8 mouse cellular contexts compared by ENCODE assay signal in the genomic region with DNA sequence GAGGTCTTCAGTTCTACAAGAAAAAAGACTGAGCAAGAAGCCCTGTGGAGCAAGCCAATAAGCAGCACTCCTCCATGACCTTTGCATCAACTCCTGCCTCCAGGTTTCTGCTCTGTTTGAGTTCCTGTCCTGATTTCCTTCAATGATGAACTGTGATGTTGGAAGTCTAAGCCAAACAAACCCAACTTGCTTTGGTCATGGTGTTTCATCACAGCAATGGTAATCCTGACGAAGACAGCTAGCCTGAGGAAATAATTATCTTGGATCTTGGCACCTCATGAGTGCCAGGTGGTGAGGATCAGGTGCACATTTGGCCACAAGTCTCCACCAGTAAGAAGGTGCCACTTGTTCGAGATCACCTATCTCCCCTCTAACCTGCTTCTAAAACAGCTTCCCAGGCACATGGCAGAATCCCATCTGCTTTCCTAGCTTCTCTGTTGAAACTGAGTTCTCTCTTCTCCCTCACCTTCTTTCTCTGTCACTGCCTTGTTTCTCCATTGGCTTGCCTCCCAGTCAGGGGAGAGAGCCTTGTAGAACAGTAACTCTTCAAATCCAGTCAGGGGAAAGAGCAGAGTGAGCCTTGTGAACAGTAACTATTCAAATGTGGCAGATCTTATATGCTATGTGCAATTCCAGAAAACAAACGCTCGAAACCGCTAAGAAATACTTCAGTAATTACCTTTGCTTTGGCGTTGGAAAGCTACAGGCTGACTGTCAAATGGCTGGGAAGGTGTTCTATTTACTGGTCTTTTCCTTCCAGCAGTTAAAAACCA. TPM values are rescaled to one million over a fixed set of nuclear protein-coding genes. Genes with fewer than 3 reads are reported as not detected.
A peak's percentile ranks its signal among the peaks of the same experiment; 100 is the strongest.
DNase-seq lines count a peak whose midpoint lies in the region; ATAC-seq lines count a peak whose summit lies in the region.

A gene (minus strand): TSS at position 723 of the 773 bp plus-strand sequence.

- H3K27me3 ChIP-seq in hindbrain, embryonic 12.5 days = no peaks in the 10 kb centered on the region
- H3K27me3 ChIP-seq in hindbrain, embryonic 16.5 days (replicated peaks; ENCODE audit: control insufficient read depth, insufficient read depth, low read length) = no peaks in the 10 kb centered on the region
- no peaks in the 10 kb centered on the region for H3K27me3 ChIP-seq in liver, embryonic 15.5 days

- ATAC-seq in hindbrain, embryonic 12.5 days (ENCODE audit: low FRiP score) = no peak
- no peak for ATAC-seq in hindbrain, embryonic 16.5 days
- ATAC-seq in liver, embryonic 15.5 days (ENCODE audit: insufficient read depth) = no peak
- no peak for ATAC-seq in cerebellum, adult (ENCODE audit: insufficient number of reproducible peaks, low FRiP score, low TSS enrichment)

- H3K9me3 ChIP-seq in hindbrain, embryonic 12.5 days (replicated peaks) = no peaks in the 10 kb centered on the region
- H3K9me3 ChIP-seq in hindbrain, embryonic 16.5 days (ENCODE audit: control insufficient read depth, low read length) = no peaks in the 10 kb centered on the region
- no peaks in the 10 kb centered on the region for H3K9me3 ChIP-seq in liver, embryonic 15.5 days (replicated peaks)

- H3K27ac ChIP-seq in hindbrain, embryonic 12.5 days = no peak within 1 kb of the TSS
- no peak within 1 kb of the TSS for H3K27ac ChIP-seq in hindbrain, embryonic 16.5 days (ENCODE audit: low read depth, low read length)
- no peak within 1 kb of the TSS for H3K27ac ChIP-seq in liver, embryonic 15.5 days (replicated peaks)

- no peak within 1 kb of the TSS for H3K4me3 ChIP-seq in hindbrain, embryonic 12.5 days
- no peak within 1 kb of the TSS for H3K4me3 ChIP-seq in hindbrain, embryonic 16.5 days (ENCODE audit: low read length)
- H3K4me3 ChIP-seq in liver, embryonic 15.5 days (replicated peaks) = no peak within 1 kb of the TSS

- H3K9ac ChIP-seq in hindbrain, embryonic 12.5 days = no peak within 1 kb of the TSS
- H3K9ac ChIP-seq in hindbrain, embryonic 16.5 days (ENCODE audit: low read depth, low read length) = no peak within 1 kb of the TSS
- no peak within 1 kb of the TSS for H3K9ac ChIP-seq in liver, embryonic 15.5 days

- H3K4me1 ChIP-seq in hindbrain, embryonic 12.5 days = no peaks in the 10 kb centered on the region
- H3K4me1 ChIP-seq in hindbrain, embryonic 16.5 days (ENCODE audit: control insufficient read depth, insufficient read depth, low read depth, low read length) = no peaks in the 10 kb centered on the region
- 0 out of 2 replicates have a peak, but pooled peaks cover 6% of the 10 kb centered on the region for H3K4me1 ChIP-seq in liver, embryonic 15.5 days (replicated peaks)

- DNase-seq in adrenal gland, adult 2 months = no peak
- DNase-seq in gonadal fat pad, adult 2 months (ENCODE audit: low read depth) = peak; percentile 75
- no peak for DNase-seq in cerebellum, postnatal 25 days
- no peak for DNase-seq in left cerebral cortex, adult 8-10 months (ENCODE audit: low spot score in 2 of 2)

- no peaks in the 10 kb centered on the region for H3K36me3 ChIP-seq in hindbrain, embryonic 12.5 days
- no peaks in the 10 kb centered on the region for H3K36me3 ChIP-seq in hindbrain, embryonic 16.5 days (ENCODE audit: control insufficient read depth, insufficient read depth, low read length)
- H3K36me3 ChIP-seq in liver, embryonic 15.5 days (replicated peaks) = no peaks in the 10 kb centered on the region

- WGBS in hindbrain, embryonic 12.5 days = 89% methylated on average over 6 of the region's 6 CpGs
- WGBS in hindbrain, embryonic 16.5 days = 91% methylated on average over 6 of the region's 6 CpGs
- 73% methylated on average over 6 of the region's 6 CpGs for WGBS in liver, embryonic 15.5 days (ENCODE audit: insufficient replicate concordance)

- H3K4me2 ChIP-seq in hindbrain, embryonic 12.5 days (replicated peaks) = no peak within 1 kb of the TSS
- no peak within 1 kb of the TSS for H3K4me2 ChIP-seq in hindbrain, embryonic 16.5 days (ENCODE audit: low read length)
- no peak within 1 kb of the TSS for H3K4me2 ChIP-seq in liver, embryonic 15.5 days

RNA-seq across cellular contexts. Expression of the gene that starts here (rescaled TPM):
- 28.1 and 30.3 TPM in 2 replicates for polyA plus RNA-seq in hindbrain, embryonic 12.5 days (2016; fragmentation: Nextera tagmentation; extraction: Ambion mirVana)
- 5.6 and 6.5 TPM in 2 replicates for polyA plus RNA-seq in hindbrain, embryonic 16.5 days (2015; fragmentation: Nextera tagmentation; extraction: Ambion mirVana)
- total RNA-seq in adrenal gland, adult 2 months (2021) = 10 to 100 TPM; 16.5 to 37.6 TPM
- 0.44 and 1.4 TPM in 2 replicates for polyA plus RNA-seq in adrenal gland, adult 2 months (2012; rRNA removed)
- 4.6 and 5.4 TPM in 2 replicates for polyA plus RNA-seq in gonadal fat pad, adult 2 months (2012; rRNA removed)
- 28.8 and 32.2 TPM in 2 replicates for polyA plus RNA-seq in liver, embryonic 15.5 days (2015; fragmentation: Nextera tagmentation; extraction: Ambion mirVana)
- 1 to 10 TPM; 1.6 to 4.2 (median 3.4) TPM for total RNA-seq in left cerebral cortex, adult 8-10 months (2022)
